ENCODE assay signal across 24 mouse cellular contexts in the genomic region with DNA sequence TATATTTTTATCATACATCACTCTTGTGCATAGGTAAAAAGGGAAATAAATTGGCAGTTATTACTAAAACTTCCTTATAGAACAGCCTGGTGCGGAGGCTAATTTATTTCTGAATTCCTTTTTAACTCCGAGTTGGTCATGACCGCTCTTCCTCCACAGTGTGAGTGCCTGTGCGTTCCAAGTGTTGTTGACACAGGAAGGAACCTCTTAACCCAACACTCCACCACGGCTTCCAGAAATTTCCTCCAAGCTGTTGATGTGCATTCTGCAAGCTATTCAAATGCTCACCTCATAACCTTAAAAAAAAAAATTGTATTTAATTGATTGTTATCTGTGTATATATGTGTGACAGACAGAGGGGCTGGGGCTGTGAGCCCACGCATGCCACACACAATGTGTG. TPM values are rescaled to one million over a fixed set of nuclear protein-coding genes. Genes with fewer than 3 reads are reported as not detected.
DNase-seq lines count a peak whose midpoint lies in the region; ATAC-seq and TF ChIP-seq lines count a peak whose summit lies in the region.
"Had no signal": no experiment of that assay in that cellular context is flagged by ENCODE, and none has a peak within 500 bp of the region (broad histone marks: within the 10 kb centered on the region; RNA-seq: fewer than 3 reads in every experiment).

No protein-coding gene starts in this region.

- no peak overlapping the region for H3K4me3 ChIP-seq in lung, adult 2 months (replicated peaks; ENCODE audit: extremely low read depth, low read depth, low read length)
- H3K4me3 ChIP-seq in lung, postnatal 0 days (ENCODE audit: low read depth, low read length): no peak overlapping the region
- no peak overlapping the region for H3K4me3 ChIP-seq in forebrain, embryonic 12.5 days (replicated peaks)
- H3K4me3 ChIP-seq in heart, adult 2 months: no peak overlapping the region
- H3K4me3 ChIP-seq: embryonic facial prominence, embryonic 12.5 days; heart, embryonic 15.5 days; hindbrain, embryonic 10.5 days had no signal

- H3K9ac ChIP-seq in lung, postnatal 0 days (replicated peaks; ENCODE audit: low read depth): no peak overlapping the region
- no peak overlapping the region for H3K9ac ChIP-seq in forebrain, embryonic 12.5 days
- H3K9ac ChIP-seq in heart, adult 2 months (ENCODE audit: low read depth, low read length): no peak overlapping the region
- H3K9ac ChIP-seq: embryonic facial prominence, embryonic 12.5 days; heart, embryonic 15.5 days had no signal

- ATAC-seq in lung, postnatal 0 days: peak; percentile 73
- no peak for ATAC-seq in forebrain, embryonic 12.5 days (ENCODE audit: low FRiP score)
- ATAC-seq: CD4-positive, CD25-positive, alpha-beta regulatory T cell, adult 4 months; forebrain, embryonic 16.5 days had no signal

- no peak for TF ChIP-seq POLR2A in lung, adult 2 months (IDR thresholded peaks at IDR 0.05; ENCODE audit: borderline replicate concordance, extremely low read depth, low read depth, low read length)
- no peak for TF ChIP-seq POLR2A in heart, adult 2 months (IDR thresholded peaks at IDR 0.05; ENCODE audit: insufficient read depth, low read depth, low read length)

- H3K9me3 ChIP-seq in lung, postnatal 0 days (ENCODE audit: low read length): no peaks in the 10 kb centered on the region
- H3K9me3 ChIP-seq in forebrain, embryonic 12.5 days: no peaks in the 10 kb centered on the region
- H3K9me3 ChIP-seq: embryonic facial prominence, embryonic 12.5 days; heart, embryonic 15.5 days; hindbrain, embryonic 10.5 days had no signal

- WGBS in lung, adult 2 months: 23% methylated on average over 6 of the region's 6 CpGs
- 25% methylated on average over 6 of the region's 6 CpGs for WGBS in lung, postnatal 0 days
- WGBS in forebrain, embryonic 12.5 days: 87% methylated on average over 6 of the region's 6 CpGs
- WGBS in heart, adult 2 months: 46% methylated on average over 6 of the region's 6 CpGs

- no peak for TF ChIP-seq EP300 in lung, postnatal 0 days (IDR thresholded peaks at IDR 0.05)
- no peak for TF ChIP-seq EP300 in heart, adult 2 months (IDR thresholded peaks at IDR 0.05; ENCODE audit: insufficient read depth, low read depth, low read length)

- intact Hi-C loops in heart, adult 2 months (cut with DNase I): no loop called here

- no peak overlapping the region for H3K4me2 ChIP-seq in lung, postnatal 0 days (replicated peaks; ENCODE audit: low read depth, low read length)
- H3K4me2 ChIP-seq in forebrain, embryonic 12.5 days: no peak overlapping the region
- H3K4me2 ChIP-seq: embryonic facial prominence, embryonic 12.5 days; heart, embryonic 11.5 days; heart, embryonic 15.5 days had no signal

- no peaks in the 10 kb centered on the region for H3K27me3 ChIP-seq in lung, postnatal 0 days (replicated peaks; ENCODE audit: insufficient read depth, low read length)
- H3K27me3 ChIP-seq in forebrain, embryonic 12.5 days: no peaks in the 10 kb centered on the region
- no peaks in the 10 kb centered on the region for H3K27me3 ChIP-seq in heart, adult 2 months (ENCODE audit: control insufficient read depth, insufficient read depth, low read length)
- H3K27me3 ChIP-seq: embryonic facial prominence, embryonic 12.5 days; heart, embryonic 15.5 days had no signal

- peak; percentile 19 for DNase-seq in kidney, postnatal 14 days
- DNase-seq in kidney, adult 9 months: no peak
- DNase-seq in lung, adult 2 months: peak; percentile 24
- peak; percentile 68 for DNase-seq in lung, postnatal 0 days (ENCODE audit: low spot score)
- peak; percentile 63 for DNase-seq in lung, postnatal 36 days
- no peak for DNase-seq in heart, adult 2 months
- no peak for DNase-seq in spleen, adult 18-20 months
- DNase-seq: adrenal gland, adult 8-10 months; adrenal gland, postnatal 36 days; B cell, adult 2 months; cerebellum, adult 8-10 months; cerebellum, postnatal 14 days; embryo, embryonic 11 days; gastrocnemius, postnatal 10 days; heart, adult 18-20 months; heart, postnatal 14 days had no signal

- no peak overlapping the region for H3K27ac ChIP-seq in lung, postnatal 0 days (ENCODE audit: low read length)
- H3K27ac ChIP-seq in forebrain, embryonic 12.5 days: no peak overlapping the region
- no peak overlapping the region for H3K27ac ChIP-seq in heart, adult 2 months
- H3K27ac ChIP-seq: embryonic facial prominence, embryonic 12.5 days; heart, embryonic 15.5 days; hindbrain, embryonic 10.5 days had no signal

- TF ChIP-seq CTCF in lung, adult 2 months (IDR thresholded peaks at IDR 0.05; ENCODE audit: insufficient read depth, low read length): no peak
- no peak for TF ChIP-seq CTCF in lung, postnatal 0 days (IDR thresholded peaks at IDR 0.05)
- TF ChIP-seq CTCF in heart, adult 2 months (IDR thresholded peaks at IDR 0.05): no peak

- no peaks in the 10 kb centered on the region for H3K4me1 ChIP-seq in lung, adult 2 months (ENCODE audit: control insufficient read depth, insufficient read depth, low read length)
- no peaks in the 10 kb centered on the region; the same call in 1 of the 2 replicates for H3K4me1 ChIP-seq in lung, postnatal 0 days (ENCODE audit: insufficient read depth, low read depth, low read length)
- H3K4me1 ChIP-seq in forebrain, embryonic 12.5 days: no peaks in the 10 kb centered on the region
- no peaks in the 10 kb centered on the region for H3K4me1 ChIP-seq in heart, adult 2 months (ENCODE audit: control insufficient read depth, insufficient read depth, low read length)
- H3K4me1 ChIP-seq: embryonic facial prominence, embryonic 12.5 days; heart, embryonic 15.5 days; hindbrain, embryonic 10.5 days had no signal

- H3K36me3 ChIP-seq in lung, postnatal 0 days (ENCODE audit: insufficient read depth, low read length): no peaks in the 10 kb centered on the region
- no peaks in the 10 kb centered on the region for H3K36me3 ChIP-seq in forebrain, embryonic 12.5 days (replicated peaks)
- no peaks in the 10 kb centered on the region for H3K36me3 ChIP-seq in heart, adult 2 months (ENCODE audit: control insufficient read depth, insufficient read depth, low read length)
- H3K36me3 ChIP-seq: embryonic facial prominence, embryonic 12.5 days; G1E; heart, embryonic 15.5 days; hindbrain, embryonic 10.5 days had no signal

- no peaks in the 10 kb centered on the region for H3K79me2 ChIP-seq in heart, adult 2 months (replicated peaks; ENCODE audit: control insufficient read depth, insufficient read depth, low read length)

RNA-seq across cellular contexts. Expression of a gene that starts 15.1 kb away (rescaled TPM):
- polyA plus RNA-seq in lung, adult 2 months (2012; rRNA removed): 13.1 and 17.2 TPM in 2 replicates
- polyA plus RNA-seq in lung, postnatal 0 days (2015; fragmentation: Nextera tagmentation; extraction: Ambion mirVana): 22.6 and 25.1 TPM in 2 replicates
- 18.5 and 19.9 TPM in 2 replicates for polyA plus RNA-seq in forebrain, embryonic 12.5 days (2016; fragmentation: Nextera tagmentation; extraction: Ambion mirVana)
- total RNA-seq in heart, adult 2 months (2021): 10 to 100 TPM in 1 of 2 experiments, 1 to 10 TPM in 1; 9.9 to 10.6 TPM
- 8.9 and 13.9 TPM in 2 replicates for polyA plus RNA-seq in heart, adult 2 months (2012; rRNA removed)
- total RNA-seq: G1E had no signal
- polyA plus RNA-seq: CD4-positive, CD25-positive, alpha-beta regulatory T cell, adult 4 months; G1E had no signal

RNA-seq across cellular contexts. Expression of a gene that starts 29.8 kb away (rescaled TPM):
- 13.1 and 15.6 TPM in 2 replicates for polyA plus RNA-seq in lung, adult 2 months (2012; rRNA removed)
- polyA plus RNA-seq in lung, postnatal 0 days (2015; fragmentation: Nextera tagmentation; extraction: Ambion mirVana): 11.8 and 12.0 TPM in 2 replicates
- 48.2 and 58.7 TPM in 2 replicates for polyA plus RNA-seq in forebrain, embryonic 12.5 days (2016; fragmentation: Nextera tagmentation; extraction: Ambion mirVana)
- total RNA-seq in heart, adult 2 months (2021): 10 to 100 TPM; 19.4 to 21.9 TPM
- 13.1 and 19.4 TPM in 2 replicates for polyA plus RNA-seq in heart, adult 2 months (2012; rRNA removed)

Comparison
In these comparisons a context has a peak if more than half of its experiments do, and no peak if none do; other contexts are left out.
1. DNase-seq: peak in kidney, postnatal 14 days (single experiment), lung, adult 2 months (single experiment), lung, postnatal 0 days (single experiment) and lung, postnatal 36 days (single experiment); none in kidney, adult 9 months (single experiment), heart, adult 2 months (0 of 2) and spleen, adult 18-20 months (0 of 2).